Mouse (Mus musculus) embryonic facial prominence, embryonic 11.5 days (tissue): ENCODE results near the gene Rnf43. TPM values are rescaled to one million over a fixed set of nuclear protein-coding genes. Genes with fewer than 3 reads are reported as not detected.

ENCODE experiments used
- ATAC-seq: fragments of 200-750 bp; cut with Nextera tagmentation; replicated peaks from 2 replicates; pipeline ENCODE4 v1.8.0; 2017; ENCODE audit warnings: low read depth; ENCODE audit not compliant: insufficient number of reproducible peaks, low FRiP score, low TSS enrichment
- DNase-seq: peaks from one replicate; pipeline ENCODE4 v3.0.0-alpha.2; 2015; ENCODE audit warnings: low spot score
- H3K27ac ChIP-seq: fragments of 300-500 bp; sonication (generic); replicated peaks from 2 replicates; pipeline ENCODE4 v1.5.1; 2014; ENCODE audit warnings: mild to moderate bottlenecking, low read depth, low read length, control low read depth
- H3K27me3 ChIP-seq: fragments of 300-500 bp; sonication (generic); 2 replicates; pipeline ENCODE4 v1.6.1; 2014; ENCODE audit warnings: mild to moderate bottlenecking, low read length, moderate library complexity, mixed read lengths; ENCODE audit not compliant: control insufficient read depth, insufficient read depth
- H3K36me3 ChIP-seq: fragments of 300-500 bp; sonication (generic); replicated peaks from 2 replicates; pipeline ENCODE4 v1.6.1; 2014; ENCODE audit warnings: low read depth, mild to moderate bottlenecking, low read length, moderate library complexity, mixed read lengths; ENCODE audit not compliant: control insufficient read depth, insufficient read depth
- H3K4me1 ChIP-seq: fragments of 300-500 bp; sonication (generic); 2 replicates; pipeline ENCODE4 v1.6.1; 2014; ENCODE audit warnings: low read length, mixed read lengths; ENCODE audit not compliant: control insufficient read depth, insufficient read depth
- H3K4me2 ChIP-seq: fragments of 300-500 bp; sonication (generic); 2 replicates; pipeline ENCODE4 v1.6.1; 2014; ENCODE audit warnings: low read depth, mild to moderate bottlenecking, control low read depth, low read length, moderate library complexity
- H3K4me3 ChIP-seq: fragments of 300-500 bp; sonication (generic); 2 replicates; pipeline ENCODE4 v1.5.1; 2014; ENCODE audit warnings: low read depth, low read length, control low read depth
- H3K9ac ChIP-seq: fragments of 300-500 bp; sonication (generic); replicated peaks from 2 replicates; pipeline ENCODE4 v1.6.1; 2014; ENCODE audit warnings: mild to moderate bottlenecking, control low read depth, low read length
- H3K9me3 ChIP-seq: fragments of 300-500 bp; sonication (generic); replicated peaks from 2 replicates; pipeline ENCODE4 v1.6.1; 2016; ENCODE audit warnings: mild to moderate bottlenecking, low read length, inconsistent platforms, mixed read lengths; ENCODE audit not compliant: control insufficient read depth
- WGBS: fragments of 180-500 bp; shearing (Covaris S2); extraction: QIAGEN DNeasy Blood & Tissue Kit; methylation state at CpG from one replicate; pipeline ENCODE4 v1.1.7; 2014; 5-methylcytosine and 5-hydroxymethylcytosine counted together
- polyA plus RNA-seq: library from polyadenylated mRNA; unstranded; fragments of >200 nt; fragmentation: Nextera tagmentation; extraction: Ambion mirVana; gene quantifications from 2 replicates; pipeline ENCODE4 v1.2.1, GENCODE M21; 2014

Rnf43 gene
- polyA plus RNA-seq, 1 experiment from 2014 or later = 2.0 TPM

- H3K4me1 ChIP-seq = no peaks in the 10 kb centered on the region
- H3K36me3 ChIP-seq = no peaks in the 10 kb centered on the region
- 72% methylated on average over 3 of the region's 3 CpGs for WGBS
- no peak for ATAC-seq
- no peaks in the 10 kb centered on the region for H3K27me3 ChIP-seq
- no peak overlapping the region for H3K4me2 ChIP-seq
- no peak overlapping the region for H3K4me3 ChIP-seq
- H3K9me3 ChIP-seq = no peaks in the 10 kb centered on the region
- no peak for DNase-seq
- H3K27ac ChIP-seq = no peak overlapping the region
- H3K9ac ChIP-seq = no peak overlapping the region
These were observed 88.0 kb downstream of the Rnf43 start for GRCm38 (mm10) chr11:87750521-87750920.

- Histone ChIP-seq H3K36me3 (no peaks in the 10 kb centered on the region), H3K4me3 (no peak overlapping the region), H3K27me3 (no peaks in the 10 kb centered on the region), H3K4me1 (no peaks in the 10 kb centered on the region), H3K9me3 (no peaks in the 10 kb centered on the region), H3K9ac (no peak overlapping the region), H3K27ac (no peak overlapping the region), H3K4me2 (no peak overlapping the region)
- 87% methylated on average over 8 of the region's 8 CpGs for WGBS
- ATAC-seq (no peak), DNase-seq (no peak)
These were observed 88.5 kb downstream of the Rnf43 start for GRCm38 (mm10) chr11:87751031-87751430.

GRCm38 (mm10) chr11:87751491-87751966 is 89.0 kb downstream of the Rnf43 start:
- Histone ChIP-seq H3K4me2 (no peak overlapping the region), H3K4me1 (no peaks in the 10 kb centered on the region), H3K4me3 (no peak overlapping the region), H3K9me3 (no peaks in the 10 kb centered on the region), H3K27ac (no peak overlapping the region), H3K36me3 (no peaks in the 10 kb centered on the region), H3K27me3 (no peaks in the 10 kb centered on the region), H3K9ac (no peak overlapping the region)
- ATAC-seq = no peak
- no peak for DNase-seq
- 71% methylated on average over 4 of the region's 4 CpGs for WGBS

GRCm38 (mm10) chr11:87752307-87752706 is 89.8 kb downstream of the Rnf43 start:
- 88% methylated on average over 1 of the region's 1 CpGs for WGBS
- H3K36me3 ChIP-seq = no peaks in the 10 kb centered on the region
- H3K4me2 ChIP-seq = no peak overlapping the region
- no peak overlapping the region for H3K4me3 ChIP-seq
- H3K9ac ChIP-seq = no peak overlapping the region
- H3K9me3 ChIP-seq = no peaks in the 10 kb centered on the region
- DNase-seq (no peak), ATAC-seq (no peak)
- H3K27ac ChIP-seq = no peak overlapping the region
- no peaks in the 10 kb centered on the region for H3K27me3 ChIP-seq
- H3K4me1 ChIP-seq = no peaks in the 10 kb centered on the region

GRCm38 (mm10) chr11:87753255-87753654 is 90.7 kb downstream of the Rnf43 start:
- no peak for DNase-seq
- ATAC-seq = no peak
- Histone ChIP-seq H3K4me2 (no peak overlapping the region), H3K4me1 (no peaks in the 10 kb centered on the region), H3K4me3 (no peak overlapping the region), H3K9me3 (no peaks in the 10 kb centered on the region), H3K27me3 (no peaks in the 10 kb centered on the region), H3K36me3 (no peaks in the 10 kb centered on the region), H3K9ac (no peak overlapping the region), H3K27ac (no peak overlapping the region)
- WGBS = 83% methylated on average over 8 of the region's 8 CpGs

GRCm38 (mm10) chr11:87753891-87754501 is 91.5 kb downstream of the Rnf43 start:
- no peaks in the 10 kb centered on the region for H3K9me3 ChIP-seq
- 78% methylated on average over 5 of the region's 5 CpGs for WGBS
- H3K27me3 ChIP-seq = no peaks in the 10 kb centered on the region
- no peaks in the 10 kb centered on the region for H3K36me3 ChIP-seq
- H3K27ac ChIP-seq = no peak overlapping the region
- ATAC-seq (no peak), DNase-seq (no peak)
- no peak overlapping the region for H3K4me3 ChIP-seq
- H3K9ac ChIP-seq = no peak overlapping the region
- no peak overlapping the region for H3K4me2 ChIP-seq
- H3K4me1 ChIP-seq = no peaks in the 10 kb centered on the region

GRCm38 (mm10) chr11:87754603-87755002 is 92.1 kb downstream of the Rnf43 start:
- no peak overlapping the region for H3K9ac ChIP-seq
- no peaks in the 10 kb centered on the region for H3K4me1 ChIP-seq
- H3K27ac ChIP-seq = no peak overlapping the region
- H3K4me3 ChIP-seq = no peak overlapping the region
- ATAC-seq (no peak), DNase-seq (no peak)
- H3K36me3 ChIP-seq = no peaks in the 10 kb centered on the region
- no peak overlapping the region for H3K4me2 ChIP-seq
- WGBS = 70% methylated on average over 5 of the region's 5 CpGs
- 0 out of 2 replicates have a peak, but pooled peaks cover 2% of the 10 kb centered on the region for H3K27me3 ChIP-seq
- H3K9me3 ChIP-seq = no peaks in the 10 kb centered on the region

GRCm38 (mm10) chr11:87755360-87756017 is 93.0 kb downstream of the Rnf43 start:
- Histone ChIP-seq H3K27ac (no peak overlapping the region), H3K36me3 (no peaks in the 10 kb centered on the region), H3K4me1 (no peaks in the 10 kb centered on the region), H3K27me3 (peaks cover 7% of the 10 kb centered on the region), H3K9ac (no peak overlapping the region), H3K4me3 (no peak overlapping the region), H3K9me3 (no peaks in the 10 kb centered on the region), H3K4me2 (no peak overlapping the region)
- ATAC-seq (no peak), DNase-seq (no peak)
- WGBS = 70% methylated on average over 17 of the region's 17 CpGs
